Mouse (Mus musculus) adrenal gland, adult (tissue): ENCODE results near the gene Tspan3.

ENCODE experiments used
- DNase-seq, 2 experiments: peaks; one replicate each; pipeline ENCODE4 v3.0.0; 2022 to 2023; ENCODE audit warnings: low spot score in 1 of 2; ENCODE audit not compliant: inconsistent age in 2 of 2

Gene Tspan3

DNA sequence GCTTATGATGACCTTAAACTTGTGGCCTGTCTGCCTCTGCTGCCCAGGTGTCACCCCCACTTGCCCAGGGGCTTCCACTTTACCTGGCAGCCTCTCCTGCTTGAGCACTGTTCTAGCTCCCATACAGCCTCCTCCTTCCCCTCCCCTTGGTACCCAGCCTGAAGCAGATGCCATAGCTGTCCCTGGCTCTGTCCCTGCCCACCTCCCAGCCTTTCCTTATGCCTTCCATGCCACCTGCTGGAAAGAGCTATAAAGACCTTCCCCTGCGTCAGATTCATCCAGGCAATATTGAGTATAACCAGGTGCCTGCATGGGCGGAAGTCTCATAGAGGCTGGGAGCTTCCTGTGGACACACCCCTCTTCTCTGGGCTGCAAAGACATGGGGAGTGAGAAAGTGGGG is 45.6 kb downstream of the Tspan3 start:
- no peak for DNase-seq

DNA sequence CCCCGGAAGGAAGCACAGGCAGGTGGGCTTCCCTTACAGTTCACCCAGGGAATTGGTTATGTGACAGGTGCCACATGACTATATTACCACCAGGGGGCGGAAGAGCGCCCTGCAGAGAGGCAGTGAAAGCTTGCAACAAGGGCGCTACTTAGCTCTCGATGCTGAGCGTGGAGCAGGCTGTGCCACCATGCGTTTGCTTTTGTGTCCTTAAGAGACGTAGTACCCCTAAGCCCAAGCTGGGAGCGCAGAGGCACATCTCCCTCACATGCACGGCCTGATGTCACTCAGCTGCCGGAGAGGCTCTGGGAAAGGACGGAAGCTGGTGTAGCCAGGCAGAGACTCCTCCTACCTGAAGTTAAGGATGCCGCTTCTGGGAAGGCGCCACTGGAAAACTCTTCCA is 46.7 kb downstream of the Tspan3 start:
- peak; percentile 70 to 86 for DNase-seq

DNA sequence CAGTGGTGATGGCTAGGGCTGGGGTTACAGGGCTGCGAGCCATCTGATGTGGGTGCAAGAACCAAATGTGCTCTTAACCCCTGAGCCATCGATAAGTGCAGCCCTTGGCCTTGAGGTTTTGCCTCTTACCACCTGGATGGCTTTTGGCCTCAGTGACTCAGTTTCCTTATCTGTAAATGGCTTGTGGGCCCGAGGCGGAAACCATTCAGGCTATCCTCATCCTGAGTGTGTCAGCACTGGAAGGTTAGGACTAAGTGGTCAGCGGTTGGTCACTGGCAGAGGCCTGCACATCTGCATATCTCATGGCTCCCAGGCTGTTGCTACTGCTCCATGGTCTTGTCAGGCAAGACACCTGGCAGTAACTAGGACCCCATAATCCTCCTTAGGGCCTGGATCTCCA is 47.2 kb downstream of the Tspan3 start:
- no peak for DNase-seq

DNA sequence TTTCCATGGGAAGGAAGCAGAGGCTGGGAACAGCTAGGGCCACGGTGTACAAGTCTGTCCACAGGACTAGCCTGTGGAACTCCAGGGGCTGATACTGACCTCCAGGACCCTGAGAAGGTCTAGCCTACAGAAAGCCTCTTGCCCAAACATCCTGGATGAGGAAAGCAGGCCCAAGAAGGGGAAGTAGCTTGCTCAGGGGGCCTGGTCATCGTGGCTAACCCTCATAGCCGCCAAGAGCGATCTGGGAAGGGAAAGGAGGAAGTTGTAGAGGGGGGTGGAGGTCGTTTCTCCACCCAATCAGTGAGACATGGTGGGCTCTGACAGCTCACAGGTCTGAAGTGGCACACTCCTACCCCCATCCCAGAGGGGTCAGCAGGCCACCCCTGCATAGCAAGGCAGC is 57.1 kb downstream of the Tspan3 start:
- DNase-seq: peak in 1 of 2 experiments; percentile 35

DNA sequence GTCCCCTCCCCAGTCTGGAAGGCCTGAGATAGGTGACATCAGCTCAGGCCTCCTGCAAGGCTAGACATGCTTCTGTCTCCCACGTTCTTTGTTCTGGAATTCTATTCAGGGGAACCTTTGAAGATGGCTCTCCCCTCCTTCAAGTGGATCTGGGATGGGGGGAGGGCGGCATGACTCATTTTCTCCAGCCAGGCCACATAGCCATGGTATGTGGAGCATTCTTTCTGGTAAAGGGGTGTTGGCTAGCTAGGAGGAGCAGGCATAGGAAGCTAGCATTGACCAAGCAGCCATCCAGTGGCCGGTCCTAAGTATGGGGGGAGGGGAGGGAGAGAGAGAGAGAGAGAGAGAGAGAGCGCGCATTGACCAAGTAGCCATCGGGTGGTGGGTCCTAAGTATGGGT is 57.8 kb downstream of the Tspan3 start:
- DNase-seq: no peak

DNA sequence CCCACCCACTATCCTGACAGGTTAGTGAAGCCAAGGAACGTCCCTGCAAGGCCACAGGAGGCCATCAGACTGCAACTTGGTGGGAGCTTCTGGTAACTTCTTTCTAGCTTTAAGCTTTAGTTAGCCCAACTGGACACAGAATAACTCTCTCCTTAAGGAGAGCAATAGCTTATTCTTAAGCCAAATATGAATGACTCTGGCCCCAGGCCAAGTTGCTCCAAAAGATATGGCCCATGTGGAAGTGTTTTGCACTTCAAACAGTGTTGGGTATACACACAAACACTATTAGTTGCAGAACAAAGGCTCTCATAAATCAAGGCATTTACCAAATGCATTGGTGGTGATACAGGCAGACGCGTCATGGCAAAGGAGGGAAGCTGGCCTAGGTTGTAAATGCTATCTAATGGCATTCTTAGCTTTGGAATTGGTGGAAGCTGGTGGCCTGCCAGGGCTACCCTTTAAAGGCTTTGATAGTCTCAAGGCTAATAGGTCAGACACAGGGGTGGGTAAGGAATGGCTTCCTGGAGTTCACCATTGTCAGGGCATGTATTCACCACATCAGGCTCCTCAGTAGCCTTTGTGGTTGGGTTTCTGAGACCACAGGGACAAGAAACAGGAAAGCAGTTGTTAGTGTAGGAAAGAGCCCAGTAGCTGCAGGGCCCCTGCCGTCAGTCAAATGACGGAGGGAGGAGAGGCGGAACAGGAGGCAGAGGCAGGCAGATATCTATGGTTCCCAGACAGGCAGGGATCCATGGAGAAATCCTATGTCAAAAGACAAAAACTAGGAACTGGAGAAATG is 58.8 kb downstream of the Tspan3 start:
- DNase-seq: no peak

- no peak for DNase-seq
Observed at GRCm38 (mm10) chr9:56104921-56105320, 60.4 kb downstream of the Tspan3 start.

DNA sequence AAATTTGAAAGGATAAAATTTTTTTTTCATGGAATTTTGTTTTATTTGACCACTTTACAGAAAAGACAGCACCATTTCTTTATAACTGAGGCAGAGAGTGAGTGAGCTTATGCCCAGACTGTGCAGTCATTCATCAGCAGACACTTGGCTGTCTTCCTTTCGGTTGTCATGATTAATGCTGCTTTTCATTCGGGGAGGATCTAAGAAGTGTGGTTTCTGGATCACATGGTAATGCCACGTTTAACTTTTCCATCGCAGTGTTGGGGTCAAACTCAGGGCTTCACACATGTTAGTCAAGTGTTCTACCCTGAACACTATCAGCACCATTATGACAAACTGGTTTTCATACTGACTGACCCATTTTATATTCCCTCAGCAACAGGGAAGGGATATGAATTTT is 64.3 kb downstream of the Tspan3 start:
- peak in 1 of 2 experiments; percentile 39 for DNase-seq

DNA sequence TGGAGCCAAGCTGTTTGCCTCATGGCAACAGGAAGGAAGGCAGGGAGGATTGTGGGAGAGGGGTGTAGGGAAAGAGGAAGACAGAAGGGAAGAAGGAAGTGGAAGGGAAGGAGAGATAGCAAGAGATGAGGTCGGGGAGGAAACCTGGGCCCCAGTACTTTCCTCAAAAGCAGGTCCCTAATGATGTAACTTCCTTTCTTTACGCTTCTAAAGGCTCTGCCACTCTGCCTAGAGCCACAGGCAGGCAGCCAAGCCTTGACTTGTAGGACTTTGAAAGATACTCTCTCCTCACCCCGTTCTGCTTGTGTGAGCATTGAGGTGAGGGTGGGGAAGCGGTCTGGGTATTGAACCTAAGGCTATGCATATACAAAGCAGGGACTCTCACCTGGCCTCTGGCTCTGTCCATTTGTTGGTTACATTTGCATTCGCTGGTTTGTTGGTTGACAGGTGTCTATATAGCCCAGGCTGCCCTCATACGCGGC is 65.2 kb downstream of the Tspan3 start:
- DNase-seq: no peak

DNA sequence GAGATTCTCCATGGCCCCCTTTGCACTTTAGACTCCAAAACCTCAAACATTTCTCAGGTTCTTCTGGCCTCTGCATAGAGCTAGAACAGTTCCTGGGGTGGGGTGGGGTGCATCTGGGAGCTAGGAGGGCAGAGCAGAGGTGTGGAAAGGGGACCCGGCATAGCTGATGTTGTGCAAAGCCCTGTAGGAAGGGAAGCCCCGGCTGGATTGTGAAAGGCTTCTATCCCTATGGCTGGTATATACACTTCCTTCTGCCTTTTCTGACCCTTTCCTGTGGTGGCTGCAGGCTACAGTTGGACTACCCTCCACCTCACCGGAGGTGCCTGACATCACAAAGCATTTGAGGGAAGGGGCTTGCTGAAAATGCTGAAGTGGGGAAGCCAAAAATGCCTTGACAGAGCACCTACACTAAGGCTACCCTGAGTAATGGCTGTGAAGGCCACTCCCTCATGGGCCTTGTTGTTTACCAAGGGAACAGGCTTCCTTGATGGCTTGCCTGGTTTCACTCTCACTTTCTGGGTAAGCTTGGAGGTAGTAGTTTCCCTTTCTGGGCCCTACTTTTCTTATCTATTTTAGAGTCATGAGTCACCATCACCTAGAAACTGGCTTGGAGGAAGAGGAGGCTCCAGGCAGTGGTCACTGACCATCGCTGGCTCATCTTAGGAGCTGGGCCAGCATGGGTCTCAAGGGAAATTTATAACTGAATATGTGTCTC is 67.5 kb downstream of the Tspan3 start:
- DNase-seq: peak in 1 of 2 experiments; percentile 42

- DNase-seq: no peak
Observed at GRCm38 (mm10) chr9:56092102-56092501, 73.2 kb downstream of the Tspan3 start.

GRCm38 (mm10) chr9:56090546-56091225 is 74.6 kb downstream of the Tspan3 start:
- no peak for DNase-seq

DNA sequence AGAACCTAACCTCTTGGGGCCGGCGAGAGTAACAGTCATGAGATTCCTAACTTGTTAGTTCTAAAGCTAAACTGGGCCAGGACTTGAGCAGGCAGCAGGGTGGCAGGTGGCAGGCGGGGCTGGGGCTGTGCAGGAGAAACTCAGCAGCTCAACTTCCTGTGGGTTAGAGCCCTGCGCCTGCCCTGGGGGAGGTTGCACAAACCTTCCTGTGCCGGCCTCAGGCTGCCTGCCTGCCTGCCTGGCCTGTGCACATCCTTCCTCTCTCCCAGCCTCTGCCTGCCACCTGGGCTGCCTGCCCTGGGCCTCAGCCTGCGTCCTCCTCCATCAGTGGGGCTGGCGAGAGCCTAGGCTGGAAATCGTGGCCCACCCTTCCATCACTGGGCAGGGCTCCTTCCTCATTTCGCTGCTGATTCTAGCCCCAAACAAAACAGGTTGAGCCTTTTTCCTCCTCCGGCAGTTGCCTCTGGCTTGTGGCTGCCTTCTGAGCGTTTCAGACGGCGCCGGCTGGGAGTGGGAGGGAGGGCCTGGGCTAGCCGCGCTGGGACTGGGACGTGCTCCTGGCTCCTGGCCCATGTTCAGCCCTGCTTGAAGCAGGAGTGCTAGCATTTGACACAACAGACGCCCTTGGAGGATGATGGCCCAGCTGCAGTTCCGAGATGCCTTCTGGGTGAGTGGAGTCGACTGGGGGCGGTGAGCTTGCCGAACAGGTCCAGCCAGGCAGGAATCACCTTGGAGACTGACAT is 75.3 kb downstream of the Tspan3 start, which contains the start of gene Pstpip1:
Gene Pstpip1 (plus strand): TSS at position 185 of the 743 bp plus-strand sequence.
- peak; percentile 53 to 76 for DNase-seq

GRCm38 (mm10) chr9:56086524-56086923 is 78.8 kb downstream of the Tspan3 start:
- DNase-seq: no peak
